Mouse (Mus musculus): ENCODE measurements around the gene Kcna10.

Gene Kcna10

GRCm38 (mm10) chr3:107204413-107204812, 21.6 kb downstream of the Kcna10 start:
- ATAC-seq (ENCODE audit: low TSS enrichment): peak; percentile 60

DNA sequence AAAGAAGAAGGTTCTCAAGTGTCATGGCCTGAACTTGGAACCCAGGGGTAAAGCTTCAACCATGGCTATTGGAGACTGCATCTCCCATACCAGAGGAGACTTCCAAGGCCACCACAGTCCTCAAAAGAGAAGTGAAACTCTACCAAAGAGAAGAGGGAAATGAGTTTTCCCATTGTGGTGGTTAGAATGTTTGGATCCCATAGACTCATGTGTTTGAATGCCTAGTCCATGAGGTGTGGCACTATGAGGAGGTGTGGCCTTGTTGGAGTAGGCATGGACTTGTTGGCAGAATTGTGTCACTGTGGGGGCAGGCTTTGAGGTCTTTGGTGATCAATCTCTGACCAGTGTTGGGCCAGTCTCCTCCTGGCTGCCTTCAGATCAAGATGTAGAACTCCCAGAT, 22.3 kb downstream of the Kcna10 start:
- ATAC-seq (ENCODE audit: low TSS enrichment): no peak

- 0 out of 2 replicates have a peak, but pooled peaks have one; percentile 42 for ATAC-seq (ENCODE audit: low TSS enrichment)
These were observed 23.1 kb downstream of the Kcna10 start for GRCm38 (mm10) chr3:107205994-107206393.

DNA sequence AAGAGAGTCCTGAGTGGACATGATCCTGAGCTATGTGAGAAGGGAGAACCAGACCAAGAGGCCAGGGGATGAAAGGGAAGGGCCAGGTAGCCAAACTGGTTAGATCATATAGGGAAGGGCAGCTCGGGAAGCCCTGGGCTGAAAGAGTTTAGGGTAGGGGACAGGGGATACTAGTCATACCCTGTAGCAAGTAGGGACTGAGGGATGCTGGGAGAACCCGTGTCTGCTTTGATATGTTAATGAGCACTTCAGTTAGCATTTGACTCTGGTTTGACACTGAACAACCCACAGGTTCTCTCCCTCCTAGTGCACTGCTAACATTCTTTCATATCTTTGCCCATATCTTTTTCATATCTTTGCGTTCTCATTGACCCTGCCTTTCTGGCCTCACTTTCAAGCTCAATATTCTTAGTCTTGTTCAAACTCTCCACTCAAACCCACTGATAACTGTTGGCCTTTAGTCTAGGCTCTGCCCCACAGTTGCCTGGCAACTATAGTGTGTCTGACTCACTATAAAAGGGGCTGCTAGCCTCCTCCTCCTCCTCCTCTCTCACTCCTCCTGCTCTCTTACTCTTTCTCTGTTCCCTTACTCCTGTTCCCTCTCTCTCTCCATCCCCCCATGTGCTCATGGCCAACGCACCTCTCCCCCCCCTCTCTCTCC, 23.8 kb downstream of the Kcna10 start:
- ATAC-seq (ENCODE audit: low TSS enrichment): 0 out of 2 replicates have a peak, but pooled peaks have one; percentile 14

DNA sequence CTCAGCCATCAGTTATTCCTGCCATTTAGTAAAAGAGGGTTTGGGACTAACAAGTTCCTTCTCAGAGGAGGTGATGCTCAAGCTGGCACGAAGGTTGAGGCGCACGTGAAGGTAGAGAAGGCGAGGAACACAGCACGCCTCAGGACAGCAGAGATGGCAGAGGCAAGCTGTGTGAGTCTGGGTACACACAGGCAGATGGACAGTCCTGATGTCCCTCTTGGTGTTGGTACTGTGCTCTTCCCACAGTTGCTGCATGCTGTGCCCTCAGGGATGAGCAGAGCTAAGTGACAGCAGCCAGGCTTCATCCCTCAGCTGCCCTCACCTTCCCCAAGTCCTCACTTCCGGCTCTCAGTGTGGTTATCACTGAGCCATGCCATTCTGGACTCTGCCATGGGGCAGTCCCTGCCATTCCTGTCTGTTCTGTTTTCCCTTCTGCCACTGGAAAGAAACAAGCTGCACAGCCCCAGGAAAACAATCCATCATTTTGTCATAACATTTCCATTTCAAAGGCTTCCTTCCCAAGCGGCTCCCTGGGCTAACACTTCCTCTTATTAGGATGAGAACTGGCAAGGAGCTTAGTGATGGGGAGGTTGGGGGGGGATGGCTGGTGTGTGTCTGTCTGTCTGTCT, 24.9 kb downstream of the Kcna10 start:
- no peak for ATAC-seq (ENCODE audit: low TSS enrichment)

DNA sequence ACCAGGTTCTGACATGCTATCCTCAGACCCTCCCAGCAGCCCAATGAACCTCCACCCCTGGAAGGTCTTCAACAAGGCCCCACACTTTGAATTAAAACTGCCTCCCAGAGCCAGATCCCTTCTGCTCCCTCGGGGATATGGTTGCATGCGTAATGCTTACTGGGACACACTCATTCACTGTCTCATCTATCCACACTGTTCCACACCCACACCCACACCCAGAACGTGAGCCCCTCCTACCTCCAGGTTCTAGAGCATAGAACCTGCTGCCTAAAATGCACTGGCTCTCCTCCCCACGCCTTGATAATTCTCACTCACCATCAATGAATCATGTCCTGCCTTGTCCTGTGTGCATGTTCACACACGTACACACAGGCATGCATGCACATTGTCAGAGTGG, 31.8 kb downstream of the Kcna10 start:
- ATAC-seq (ENCODE audit: low TSS enrichment): peak; percentile 69; the same call in 1 of the 2 replicates

GRCm38 (mm10) chr3:107216400-107217100, 33.7 kb downstream of the Kcna10 start:
- no peak for ATAC-seq (ENCODE audit: low TSS enrichment)

- no peak for ATAC-seq (ENCODE audit: low TSS enrichment)
These were observed 34.2 kb downstream of the Kcna10 start for GRCm38 (mm10) chr3:107217101-107217480.

DNA sequence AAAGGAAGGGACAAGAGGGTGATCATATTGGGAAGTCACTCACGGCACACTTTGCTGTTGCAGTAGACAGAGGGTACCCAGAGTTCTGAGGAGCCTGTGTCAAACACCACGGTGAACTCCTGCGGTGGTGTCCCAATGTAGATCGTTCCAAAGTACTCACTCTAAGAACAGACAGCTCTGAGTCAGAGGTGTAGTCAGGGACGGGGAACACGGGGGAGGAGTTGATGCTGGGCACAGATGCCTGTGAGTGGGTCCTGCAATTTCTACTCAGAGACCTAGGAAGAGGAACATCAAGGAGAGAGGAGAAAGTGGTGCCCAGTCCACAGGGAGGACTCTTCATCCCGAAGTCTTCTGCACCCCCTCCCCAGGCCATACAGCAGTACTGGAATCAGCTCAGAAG, 35.7 kb downstream of the Kcna10 start:
- ATAC-seq (ENCODE audit: low TSS enrichment): peak; percentile 87

- no peak for ATAC-seq (ENCODE audit: low TSS enrichment)
These were observed 38.8 kb downstream of the Kcna10 start, which contains the start of gene Cym for GRCm38 (mm10) chr3:107221608-107222007. Cym (minus strand) TSS chr3:107221732.

- ATAC-seq (ENCODE audit: low TSS enrichment): no peak
These were observed 40.4 kb downstream of the Kcna10 start for GRCm38 (mm10) chr3:107223230-107223629.

GRCm38 (mm10) chr3:107225820-107226219, 43.0 kb downstream of the Kcna10 start:
- no peak for ATAC-seq (ENCODE audit: low TSS enrichment)

DNA sequence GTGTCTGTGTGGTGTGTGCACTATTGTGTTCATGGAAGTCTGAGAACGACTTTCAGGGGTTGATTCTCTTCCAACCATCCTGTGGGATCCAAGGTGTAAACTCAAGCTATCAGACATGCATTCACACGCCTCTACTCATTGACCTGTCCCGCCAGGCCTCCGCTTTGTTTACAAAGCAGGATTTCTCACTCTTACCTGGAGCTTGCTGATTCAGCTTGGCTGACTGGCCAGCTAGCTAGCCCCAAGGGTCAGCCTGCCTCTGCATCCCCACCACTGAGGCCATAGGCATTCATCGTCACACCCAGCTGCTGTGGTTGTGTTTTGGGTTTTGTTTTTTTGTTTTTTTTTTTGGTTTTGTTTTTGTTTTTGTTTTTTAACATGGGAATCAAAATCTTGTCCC, 46.4 kb downstream of the Kcna10 start:
- ATAC-seq (ENCODE audit: low TSS enrichment): no peak

DNA sequence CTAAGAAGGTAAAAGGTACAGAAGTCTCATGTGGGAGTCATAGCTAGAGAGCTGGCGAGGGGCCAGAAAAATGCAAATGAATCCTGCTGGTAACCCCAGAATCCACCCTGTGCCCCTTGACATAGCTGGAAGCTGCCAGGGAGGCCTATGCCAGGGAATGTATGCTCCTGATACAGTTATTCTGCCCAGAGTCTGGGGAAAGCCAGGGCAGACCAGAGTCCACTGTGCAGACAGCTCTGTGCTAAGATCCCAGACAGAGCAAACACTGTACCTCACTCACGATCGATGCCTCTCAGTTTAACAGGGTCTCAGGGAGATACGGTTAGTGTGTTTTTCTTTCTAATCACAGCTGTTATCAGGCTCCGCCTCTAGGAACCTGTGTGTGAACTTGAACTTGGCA, 47.0 kb downstream of the Kcna10 start:
- no peak for ATAC-seq (ENCODE audit: low TSS enrichment)

- no peak for ATAC-seq (ENCODE audit: low TSS enrichment)
These were observed 47.7 kb downstream of the Kcna10 start, which contains the start of gene A630076J17Rik for GRCm38 (mm10) chr3:107230527-107230926. A630076J17Rik (plus strand) TSS chr3:107230614.

DNA sequence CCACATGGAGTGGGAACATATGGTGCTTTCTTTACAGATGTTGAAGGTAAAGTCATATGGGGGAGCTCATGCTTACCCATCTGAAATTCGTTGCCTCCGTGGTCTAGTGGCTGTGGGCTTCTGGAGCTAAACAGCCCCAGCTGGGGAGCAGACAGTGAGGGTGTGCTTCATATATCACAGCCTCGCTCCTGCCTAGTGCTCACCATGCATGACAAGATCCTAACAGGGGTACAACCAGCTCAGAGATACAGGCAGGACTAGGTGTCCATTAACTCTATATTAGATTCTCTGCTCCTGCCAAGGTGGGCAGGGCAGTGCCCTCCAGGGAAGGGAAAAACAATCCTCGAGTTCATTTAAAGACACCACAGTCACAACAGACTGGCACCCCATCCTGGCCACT, 48.3 kb downstream of the Kcna10 start:
- ATAC-seq (ENCODE audit: low TSS enrichment): no peak

DNA sequence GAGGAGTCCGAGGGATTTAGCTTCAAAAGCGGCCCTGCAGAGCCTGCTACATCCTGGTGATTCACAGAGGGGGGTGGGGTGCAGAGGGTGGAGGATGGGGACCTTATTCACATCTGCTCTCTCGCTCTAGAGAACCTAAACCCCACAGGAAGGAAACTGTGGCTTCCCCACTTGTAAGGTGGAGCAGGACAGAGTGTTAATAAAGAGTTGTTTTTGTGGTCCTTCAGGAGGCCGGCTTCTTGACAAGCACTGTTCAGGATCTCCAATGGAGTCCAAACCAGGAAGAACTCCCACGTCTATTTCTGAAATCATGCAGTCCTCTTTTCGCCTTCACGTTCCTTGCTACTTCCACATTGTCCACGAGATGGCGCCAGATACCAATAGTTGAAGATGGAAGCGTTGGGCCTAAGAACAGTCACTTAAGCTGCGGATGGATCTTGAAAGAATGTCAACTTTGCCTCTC, 50.5 kb downstream of the Kcna10 start:
- ATAC-seq (ENCODE audit: low TSS enrichment): peak; percentile 95

- ATAC-seq (ENCODE audit: low TSS enrichment): no peak
These were observed 51.1 kb downstream of the Kcna10 start for GRCm38 (mm10) chr3:107233945-107234344.

- ATAC-seq (ENCODE audit: low TSS enrichment): no peak
These were observed 55.2 kb downstream of the Kcna10 start for GRCm38 (mm10) chr3:107238051-107238450.

DNA sequence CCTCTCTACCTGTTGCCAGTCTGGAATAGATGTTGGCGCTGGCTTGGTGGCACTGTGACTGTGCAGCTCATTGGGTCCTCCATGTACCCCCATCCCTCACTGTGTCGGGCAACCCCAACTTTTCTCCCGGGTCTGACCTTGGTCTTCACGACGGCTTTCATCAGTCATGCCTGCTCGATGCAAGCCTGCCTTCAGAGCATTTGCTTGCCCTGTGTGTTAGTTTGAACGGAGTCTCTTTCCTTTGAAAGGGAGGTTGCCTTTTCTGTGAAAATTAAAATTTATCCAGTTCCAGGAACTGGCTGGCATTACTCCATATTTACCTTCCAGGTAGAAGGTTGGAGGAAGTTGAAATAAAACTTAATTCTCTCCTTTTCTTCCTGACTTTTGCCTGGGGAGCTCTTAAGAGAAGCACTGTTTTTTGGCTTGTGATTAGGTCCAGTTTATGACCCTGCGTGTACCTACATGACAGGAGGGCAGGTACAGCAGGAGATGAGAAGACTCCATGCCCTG, 55.7 kb downstream of the Kcna10 start:
- ATAC-seq (ENCODE audit: low TSS enrichment): no peak

DNA sequence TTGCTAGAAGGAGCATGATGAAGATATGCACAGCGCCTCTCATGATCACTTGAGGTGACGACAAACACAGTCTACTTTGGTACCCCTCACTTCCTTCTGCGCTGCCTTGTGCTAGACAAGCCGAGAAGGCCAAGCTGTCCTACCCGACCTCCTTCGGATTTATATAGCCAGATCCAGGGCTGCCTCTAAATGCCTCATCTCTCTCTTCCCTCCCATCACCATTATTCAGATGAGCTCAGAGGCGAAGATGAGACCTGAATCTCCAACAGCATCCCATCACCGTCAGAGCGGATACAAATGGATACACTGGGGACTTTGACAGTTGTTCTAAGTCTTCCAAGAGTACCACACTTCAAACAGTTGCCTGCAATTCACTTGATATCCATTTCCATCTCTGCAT, 56.8 kb downstream of the Kcna10 start, which contains the start of gene Prok1:
Gene Prok1, minus strand, starts transcription at position 101 of the 400 bp plus-strand sequence.
- no peak for ATAC-seq (ENCODE audit: low TSS enrichment)

- ATAC-seq (ENCODE audit: low TSS enrichment): no peak
These were observed 58.7 kb downstream of the Kcna10 start for GRCm38 (mm10) chr3:107241389-107242094.

Measured in frontal cortex, adult (tissue).